Mouse (Mus musculus): Measurements from ENCODE around the gene Kdr. TPM values are rescaled to one million over a fixed set of nuclear protein-coding genes. Genes with fewer than 3 reads are reported as not detected.

The Kdr gene
- polyA plus RNA-seq (2017; shearing (Covaris generic)) = under 1 TPM; 0.05 to 0.18 TPM

DNA sequence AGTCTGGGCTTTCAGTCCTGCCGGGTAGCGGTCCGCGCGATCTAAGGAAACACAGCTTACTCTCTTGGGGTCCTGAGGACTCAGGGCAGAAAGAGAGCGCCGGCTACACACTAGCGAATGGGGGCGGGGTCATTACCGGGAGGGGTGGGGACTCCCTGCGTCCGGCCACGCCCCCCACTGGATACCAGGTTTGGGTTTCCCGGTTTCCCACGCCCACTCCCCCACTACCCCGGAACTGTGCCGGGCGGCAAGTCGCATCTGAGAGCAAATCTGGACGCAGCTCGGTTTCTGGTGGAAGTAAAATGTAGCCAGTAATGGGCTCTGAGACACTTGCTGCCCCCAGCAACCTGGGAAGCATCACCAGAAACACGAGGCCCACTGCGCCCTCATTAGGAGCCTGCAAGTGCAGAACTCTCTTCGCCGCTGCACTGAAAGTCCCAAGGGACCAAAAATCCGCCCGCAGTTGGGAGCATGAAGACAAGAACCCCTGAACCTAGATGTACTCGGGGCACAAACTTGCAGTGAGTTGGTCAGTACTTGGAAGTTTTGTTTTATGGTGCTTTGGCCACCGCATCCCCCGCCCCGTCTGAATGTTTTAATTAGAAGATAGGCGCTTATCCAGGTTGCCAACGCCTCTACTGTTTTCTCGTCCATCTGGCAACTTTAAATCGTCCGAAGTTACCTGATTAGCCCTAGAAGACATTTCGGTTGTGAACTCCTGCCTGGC lies at the start of gene Kdr:
Gene Kdr, minus strand, starts transcription at position 85 of the 727 bp plus-strand sequence.

Other genes with a start within 250 kb of the Kdr start
- 10 to 100 TPM; 75.5 to 82.5 TPM for gene Srd5a3, start 161.8 kb upstream of the Kdr start, polyA plus RNA-seq (2017; shearing (Covaris generic))
- gene Tmem165, start 205.4 kb upstream of the Kdr start, polyA plus RNA-seq (2017; shearing (Covaris generic)) = 100 to 1,000 TPM; 105 to 114 TPM